Mouse (Mus musculus): ENCODE measurements around the gene Galnt6. TPM values are rescaled to one million over a fixed set of nuclear protein-coding genes. Genes with fewer than 3 reads are reported as not detected.

The Galnt6 gene
- polyA plus RNA-seq, 1 experiment from 2014 or later, result 0.67 TPM

GRCm38 (mm10) chr15:100732580-100732979, 3.4 kb upstream of the Galnt6 start:
- WGBS, result 16% methylated on average over 5 of the region's 5 CpGs
- 0 out of 2 replicates have a peak, but pooled peaks have one; percentile 28 for ATAC-seq (ENCODE audit: low read depth)
- Histone ChIP-seq H3K9ac (ENCODE audit: low read length) (no peak overlapping the region), H3K4me2 (ENCODE audit: low read depth, low read length) (no peak overlapping the region), H3K36me3 (ENCODE audit: control insufficient read depth, insufficient read depth, low read length) (no peaks in the 10 kb centered on the region), H3K27me3 (ENCODE audit: control insufficient read depth, insufficient read depth, low read depth, low read length) (peaks cover 40% of the 10 kb centered on the region), H3K4me3 (ENCODE audit: low read length) (no peak overlapping the region), H3K27ac (ENCODE audit: low read length) (no peak overlapping the region), H3K9me3 (ENCODE audit: control insufficient read depth, low read length) (no peaks in the 10 kb centered on the region), H3K4me1 (replicated peaks; ENCODE audit: control insufficient read depth, insufficient read depth, low read length) (peaks cover 7% of the 10 kb centered on the region; the same call in 1 of the 2 replicates)

- WGBS, result 32% methylated on average over 9 of the region's 9 CpGs
- peaks cover 46% of the 10 kb centered on the region for H3K27me3 ChIP-seq (ENCODE audit: control insufficient read depth, insufficient read depth, low read depth, low read length)
Measured at GRCm38 (mm10) chr15:100731081-100731480, 1.9 kb upstream of the Galnt6 start.

GRCm38 (mm10) chr15:100728586-100728985, 590 bp downstream of the Galnt6 start:
- peaks cover 46% of the 10 kb centered on the region for H3K27me3 ChIP-seq (ENCODE audit: control insufficient read depth, insufficient read depth, low read depth, low read length)
- H3K27ac ChIP-seq (ENCODE audit: low read length), result no peak overlapping the region
- peak overlapping the region; percentile 34 for H3K4me3 ChIP-seq (ENCODE audit: low read length)

More at GRCm38 (mm10) chr15:100731081-100731480, 1.9 kb upstream of the Galnt6 start:
- H3K9me3 ChIP-seq (ENCODE audit: control insufficient read depth, low read length), result no peaks in the 10 kb centered on the region
- H3K4me1 ChIP-seq (replicated peaks; ENCODE audit: control insufficient read depth, insufficient read depth, low read length), result peaks cover 7% of the 10 kb centered on the region; the same call in 1 of the 2 replicates
- no peaks in the 10 kb centered on the region for H3K36me3 ChIP-seq (ENCODE audit: control insufficient read depth, insufficient read depth, low read length)
- ATAC-seq (ENCODE audit: low read depth), result no peak
- no peak overlapping the region for H3K27ac ChIP-seq (ENCODE audit: low read length)
- no peak overlapping the region for H3K4me3 ChIP-seq (ENCODE audit: low read length)
- no peak overlapping the region for H3K9ac ChIP-seq (ENCODE audit: low read length)
- H3K4me2 ChIP-seq (ENCODE audit: low read depth, low read length), result no peak overlapping the region

GRCm38 (mm10) chr15:100727834-100728233, 1.3 kb downstream of the Galnt6 start:
- no peak for ATAC-seq (ENCODE audit: low read depth)
- Histone ChIP-seq H3K36me3 (ENCODE audit: control insufficient read depth, insufficient read depth, low read length) (no peaks in the 10 kb centered on the region), H3K4me2 (ENCODE audit: low read depth, low read length) (no peak overlapping the region), H3K27ac (ENCODE audit: low read length) (no peak overlapping the region), H3K9me3 (ENCODE audit: control insufficient read depth, low read length) (no peaks in the 10 kb centered on the region), H3K27me3 (ENCODE audit: control insufficient read depth, insufficient read depth, low read depth, low read length) (peaks cover 46% of the 10 kb centered on the region), H3K9ac (ENCODE audit: low read length) (no peak overlapping the region), H3K4me1 (replicated peaks; ENCODE audit: control insufficient read depth, insufficient read depth, low read length) (peaks cover 7% of the 10 kb centered on the region; the same call in 1 of the 2 replicates), H3K4me3 (ENCODE audit: low read length) (no peak overlapping the region)
- 66% methylated on average over 11 of the region's 11 CpGs for WGBS

More at GRCm38 (mm10) chr15:100728586-100728985, 590 bp downstream of the Galnt6 start:
- H3K4me2 ChIP-seq (ENCODE audit: low read depth, low read length), result peak overlapping the region; percentile 53
- H3K4me1 ChIP-seq (replicated peaks; ENCODE audit: control insufficient read depth, insufficient read depth, low read length), result peaks cover 7% of the 10 kb centered on the region; the same call in 1 of the 2 replicates
- no peaks in the 10 kb centered on the region for H3K36me3 ChIP-seq (ENCODE audit: control insufficient read depth, insufficient read depth, low read length)
- WGBS, result 31% methylated on average over 9 of the region's 9 CpGs
- no peaks in the 10 kb centered on the region for H3K9me3 ChIP-seq (ENCODE audit: control insufficient read depth, low read length)
- no peak overlapping the region for H3K9ac ChIP-seq (ENCODE audit: low read length)
- no peak; the same call in 1 of the 2 replicates for ATAC-seq (ENCODE audit: low read depth)

- no peak for ATAC-seq (ENCODE audit: low read depth)
- WGBS, result 84% methylated on average over 11 of the region's 11 CpGs
- Histone ChIP-seq H3K27me3 (ENCODE audit: control insufficient read depth, insufficient read depth, low read depth, low read length) (peaks cover 42% of the 10 kb centered on the region), H3K4me3 (ENCODE audit: low read length) (no peak overlapping the region), H3K9ac (ENCODE audit: low read length) (no peak overlapping the region), H3K9me3 (ENCODE audit: control insufficient read depth, low read length) (no peaks in the 10 kb centered on the region), H3K27ac (ENCODE audit: low read length) (no peak overlapping the region), H3K36me3 (ENCODE audit: control insufficient read depth, insufficient read depth, low read length) (no peaks in the 10 kb centered on the region), H3K4me1 (replicated peaks; ENCODE audit: control insufficient read depth, insufficient read depth, low read length) (peaks cover 7% of the 10 kb centered on the region; the same call in 1 of the 2 replicates), H3K4me2 (ENCODE audit: low read depth, low read length) (no peak overlapping the region)
Measured at GRCm38 (mm10) chr15:100726721-100727120, 2.5 kb downstream of the Galnt6 start.

- H3K9me3 ChIP-seq (ENCODE audit: control insufficient read depth, low read length), result peaks cover 1% of the 10 kb centered on the region; the same call in 1 of the 2 replicates
- no peak overlapping the region for H3K4me3 ChIP-seq (ENCODE audit: low read length)
- no peaks in the 10 kb centered on the region for H3K36me3 ChIP-seq (ENCODE audit: control insufficient read depth, insufficient read depth, low read length)
- H3K4me2 ChIP-seq (ENCODE audit: low read depth, low read length), result no peak overlapping the region
- 45% methylated on average over 14 of the region's 14 CpGs for WGBS
- H3K4me1 ChIP-seq (replicated peaks; ENCODE audit: control insufficient read depth, insufficient read depth, low read length), result no peaks in the 10 kb centered on the region
- H3K9ac ChIP-seq (ENCODE audit: low read length), result no peak overlapping the region
- no peak overlapping the region for H3K27ac ChIP-seq (ENCODE audit: low read length)
- ATAC-seq (ENCODE audit: low read depth), result no peak
- H3K27me3 ChIP-seq (ENCODE audit: control insufficient read depth, insufficient read depth, low read depth, low read length), result peaks cover 15% of the 10 kb centered on the region
Measured at GRCm38 (mm10) chr15:100723505-100723904, 5.7 kb downstream of the Galnt6 start.

- Histone ChIP-seq H3K4me2 (ENCODE audit: low read depth, low read length) (no peak overlapping the region), H3K27ac (ENCODE audit: low read length) (no peak overlapping the region), H3K27me3 (ENCODE audit: control insufficient read depth, insufficient read depth, low read depth, low read length) (peaks cover 6% of the 10 kb centered on the region), H3K36me3 (ENCODE audit: control insufficient read depth, insufficient read depth, low read length) (no peaks in the 10 kb centered on the region), H3K4me3 (ENCODE audit: low read length) (no peak overlapping the region), H3K9me3 (ENCODE audit: control insufficient read depth, low read length) (peaks cover 3% of the 10 kb centered on the region; the same call in 1 of the 2 replicates), H3K9ac (ENCODE audit: low read length) (no peak overlapping the region), H3K4me1 (replicated peaks; ENCODE audit: control insufficient read depth, insufficient read depth, low read length) (no peaks in the 10 kb centered on the region)
- WGBS, result 61% methylated on average over 6 of the region's 6 CpGs
- ATAC-seq (ENCODE audit: low read depth), result no peak
Measured at GRCm38 (mm10) chr15:100722564-100722963, 6.6 kb downstream of the Galnt6 start.

GRCm38 (mm10) chr15:100722026-100722425, 7.2 kb downstream of the Galnt6 start:
- H3K9ac ChIP-seq (ENCODE audit: low read length), result no peak overlapping the region
- H3K4me2 ChIP-seq (ENCODE audit: low read depth, low read length), result no peak overlapping the region
- H3K27ac ChIP-seq (ENCODE audit: low read length), result no peak overlapping the region
- peaks cover under 1% of the 10 kb centered on the region for H3K27me3 ChIP-seq (ENCODE audit: control insufficient read depth, insufficient read depth, low read depth, low read length)
- no peak for ATAC-seq (ENCODE audit: low read depth)
- no peaks in the 10 kb centered on the region for H3K36me3 ChIP-seq (ENCODE audit: control insufficient read depth, insufficient read depth, low read length)
- peaks cover 3% of the 10 kb centered on the region; the same call in 1 of the 2 replicates for H3K9me3 ChIP-seq (ENCODE audit: control insufficient read depth, low read length)
- H3K4me3 ChIP-seq (ENCODE audit: low read length), result no peak overlapping the region
- H3K4me1 ChIP-seq (replicated peaks; ENCODE audit: control insufficient read depth, insufficient read depth, low read length), result no peaks in the 10 kb centered on the region
- WGBS, result 26% methylated on average over 4 of the region's 4 CpGs

- H3K27ac ChIP-seq (ENCODE audit: low read length), result no peak overlapping the region
- no peak overlapping the region for H3K4me3 ChIP-seq (ENCODE audit: low read length)
- no peak for ATAC-seq (ENCODE audit: low read depth)
- WGBS, result 82% methylated on average over 5 of the region's 5 CpGs
- no peak overlapping the region for H3K9ac ChIP-seq (ENCODE audit: low read length)
- H3K4me2 ChIP-seq (ENCODE audit: low read depth, low read length), result no peak overlapping the region
- no peaks in the 10 kb centered on the region; the same call in 1 of the 2 replicates for H3K27me3 ChIP-seq (ENCODE audit: control insufficient read depth, insufficient read depth, low read depth, low read length)
- peaks cover 3% of the 10 kb centered on the region; the same call in 1 of the 2 replicates for H3K9me3 ChIP-seq (ENCODE audit: control insufficient read depth, low read length)
- no peaks in the 10 kb centered on the region for H3K36me3 ChIP-seq (ENCODE audit: control insufficient read depth, insufficient read depth, low read length)
- H3K4me1 ChIP-seq (replicated peaks; ENCODE audit: control insufficient read depth, insufficient read depth, low read length), result no peaks in the 10 kb centered on the region
Measured at GRCm38 (mm10) chr15:100721445-100721844, 7.7 kb downstream of the Galnt6 start.
